Mouse (Mus musculus): ENCODE data around the gene Btbd2.

DNA sequence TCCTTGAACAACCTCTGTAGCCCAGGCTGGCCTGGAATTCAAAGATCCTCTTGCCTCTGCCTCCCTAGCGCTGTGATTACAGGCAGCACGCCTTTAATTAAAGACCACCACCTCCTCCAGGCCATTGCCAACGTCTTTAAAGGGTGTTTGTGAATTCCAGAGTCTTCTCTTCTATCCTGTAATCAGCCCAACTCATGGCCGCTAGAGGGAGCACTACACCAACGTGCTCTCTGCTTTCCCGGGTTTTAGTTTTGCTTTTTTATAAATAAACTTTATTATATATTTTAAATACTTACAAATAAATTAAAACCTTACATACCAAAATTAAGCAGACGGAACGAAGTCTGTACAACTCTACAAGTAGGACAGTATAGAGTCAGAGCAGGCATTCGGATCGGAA is 2.3 kb upstream of the Btbd2 start:
- TF ChIP-seq CTCF (IDR thresholded peaks at IDR 0.05; ENCODE audit: extremely low read depth, insufficient read depth, insufficient read length, insufficient replicate concordance) (peak; percentile 45; the same call in 1 of the 2 replicates), POLR2A (IDR thresholded peaks at IDR 0.05; ENCODE audit: low read depth, low read length) (no peak)
